Mouse (Mus musculus) cerebellum, adult 8-10 months (tissue): Measurements from ENCODE around the gene Rspry1.

Experiments used
- DNase-seq: peaks from one replicate; pipeline ENCODE4 v3.0.0; 2022

Rspry1 gene

DNA sequence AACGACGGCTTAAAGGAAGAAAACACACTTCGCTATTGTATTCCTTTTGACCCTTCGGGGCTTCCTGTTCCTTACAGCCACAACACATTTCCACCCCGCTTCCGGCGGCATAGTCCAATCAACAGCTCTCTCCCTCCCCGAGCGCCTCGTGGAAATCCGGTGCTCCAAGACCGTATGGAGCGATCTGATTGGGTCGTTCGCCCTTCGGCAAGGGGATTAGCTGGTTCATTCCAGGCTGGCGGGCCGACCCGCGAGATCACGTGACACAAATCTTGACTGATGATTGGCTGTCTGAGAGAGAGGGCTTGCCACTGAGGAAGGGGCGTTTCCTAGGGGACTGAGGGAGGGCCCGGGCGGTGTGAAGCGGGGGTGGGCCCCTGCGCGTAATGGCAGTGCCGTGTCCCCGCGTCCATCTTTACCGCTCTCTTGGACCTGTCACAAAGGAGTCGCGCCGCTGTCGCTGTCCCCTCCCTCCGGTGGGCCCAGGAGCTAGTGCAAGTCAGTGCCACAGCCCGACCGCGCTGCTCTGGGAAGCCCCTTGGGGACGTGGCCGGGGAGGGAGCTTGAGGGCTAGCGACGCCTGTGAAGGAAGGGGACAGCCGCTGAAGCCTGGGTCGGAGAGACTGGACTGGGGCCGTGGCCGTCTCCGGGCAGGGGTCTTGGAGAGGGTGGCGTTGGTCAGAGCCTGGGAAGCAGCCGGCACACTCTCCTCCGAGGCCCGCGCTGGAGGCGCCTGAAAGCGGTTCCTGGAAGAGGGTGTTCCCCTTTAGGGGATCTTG lies at the start of gene Rspry1, which contains the start of gene Fam192a:
Gene Rspry1, plus strand, starts transcription at position 331 of the 779 bp plus-strand sequence.
Gene Fam192a, minus strand, starts transcription at position 391 of the 779 bp plus-strand sequence.
- DNase-seq, result peak; percentile 100

DNA sequence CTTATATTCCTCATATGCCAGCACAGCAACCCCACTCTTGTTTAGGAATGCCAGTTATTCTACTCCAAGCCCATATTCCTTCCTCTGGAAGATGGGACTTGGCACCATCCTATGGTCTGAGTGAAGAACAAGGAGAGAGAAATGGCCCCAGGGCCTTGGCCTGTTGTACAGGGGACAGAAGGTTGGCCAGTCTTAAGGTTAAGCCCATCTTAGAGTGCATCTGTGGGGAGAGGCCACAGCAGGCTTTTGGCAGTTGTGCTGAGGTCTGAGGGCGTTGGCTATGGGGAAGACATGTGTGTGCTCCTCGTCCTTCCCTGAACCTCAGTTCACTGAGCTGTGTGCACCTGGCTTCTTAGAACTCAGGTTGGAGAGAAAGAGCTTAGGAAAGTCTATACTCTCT lies 49.0 kb upstream of the Rspry1 start:
- no peak for DNase-seq

DNA sequence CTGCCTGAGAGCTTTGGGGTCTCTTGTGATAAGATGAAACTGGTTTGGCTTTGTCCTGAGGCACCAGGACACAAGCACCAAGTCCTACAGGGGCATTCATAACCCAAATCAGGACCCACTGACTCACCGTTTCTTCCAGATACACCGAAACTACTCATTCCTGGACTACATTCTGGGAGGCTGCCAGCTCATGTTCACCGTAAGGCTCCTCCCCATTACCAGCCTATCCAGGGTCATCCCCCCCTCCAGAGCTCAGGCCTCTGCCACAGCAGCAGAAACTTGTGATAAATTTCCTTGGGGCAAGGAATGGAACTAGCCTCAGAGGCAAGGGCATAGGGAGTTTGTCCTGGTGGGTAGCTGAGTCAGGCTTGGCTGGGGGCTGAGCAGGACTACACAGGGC lies 44.5 kb upstream of the Rspry1 start:
- DNase-seq, result no peak

DNA sequence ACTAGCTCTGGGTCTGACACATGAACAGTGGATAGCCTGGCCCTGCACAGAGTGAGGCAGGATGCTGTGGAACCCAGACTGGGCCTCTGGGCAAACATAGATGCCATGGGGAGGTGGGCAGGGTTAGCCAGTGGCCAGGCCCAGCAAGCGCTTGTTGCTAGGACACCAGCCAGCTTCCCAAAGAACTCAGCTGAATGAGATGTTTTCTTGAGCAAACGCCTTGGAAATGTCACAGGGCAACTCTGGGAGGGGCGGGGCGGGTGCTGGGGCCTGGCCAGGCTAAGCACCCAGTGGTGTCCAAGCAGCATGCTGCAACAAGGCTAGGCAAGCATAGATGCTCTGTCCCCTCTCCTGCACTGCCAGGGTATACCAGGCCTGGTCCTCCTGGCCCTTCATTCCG lies 40.5 kb upstream of the Rspry1 start:
- no peak for DNase-seq

DNA sequence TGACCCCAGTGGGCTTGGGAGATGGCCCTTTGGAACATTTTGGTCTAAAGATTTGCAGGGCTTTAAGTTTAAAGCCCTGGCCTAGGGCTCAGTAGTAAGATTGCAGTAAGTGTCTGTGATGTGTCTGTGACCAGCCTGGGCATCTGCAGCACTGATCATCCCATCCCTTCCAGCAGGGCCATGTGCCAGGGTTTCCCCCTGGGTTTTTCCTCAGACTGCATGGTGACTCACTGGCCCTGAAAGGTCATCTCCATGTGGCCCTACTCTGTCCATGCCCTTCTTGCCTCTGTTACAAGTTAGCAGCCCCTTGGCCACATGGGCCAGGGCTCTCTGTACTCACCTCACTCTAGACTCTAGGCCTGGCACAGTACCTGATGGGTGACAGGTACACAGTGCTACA lies 37.3 kb upstream of the Rspry1 start:
- DNase-seq, result no peak

DNA sequence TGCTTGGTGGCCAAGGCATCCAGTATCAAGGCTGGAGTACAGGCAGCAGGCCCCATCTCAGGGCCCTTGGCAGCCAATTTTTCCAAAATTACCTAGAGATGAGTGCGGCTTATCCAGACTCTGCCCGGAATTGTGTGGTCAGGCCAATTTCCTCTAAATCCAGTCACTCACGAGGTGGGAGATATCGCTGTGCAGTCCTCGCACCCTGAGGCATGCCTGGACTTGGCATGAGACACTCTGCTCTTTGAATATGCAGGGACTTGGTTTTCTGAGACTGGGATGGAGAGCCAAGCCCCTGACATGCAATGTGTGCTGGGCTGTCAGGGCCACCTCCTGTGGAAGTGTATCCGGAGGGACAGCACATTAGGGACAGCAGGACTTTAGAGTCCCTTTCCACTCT lies 35.7 kb upstream of the Rspry1 start:
- DNase-seq, result no peak

DNA sequence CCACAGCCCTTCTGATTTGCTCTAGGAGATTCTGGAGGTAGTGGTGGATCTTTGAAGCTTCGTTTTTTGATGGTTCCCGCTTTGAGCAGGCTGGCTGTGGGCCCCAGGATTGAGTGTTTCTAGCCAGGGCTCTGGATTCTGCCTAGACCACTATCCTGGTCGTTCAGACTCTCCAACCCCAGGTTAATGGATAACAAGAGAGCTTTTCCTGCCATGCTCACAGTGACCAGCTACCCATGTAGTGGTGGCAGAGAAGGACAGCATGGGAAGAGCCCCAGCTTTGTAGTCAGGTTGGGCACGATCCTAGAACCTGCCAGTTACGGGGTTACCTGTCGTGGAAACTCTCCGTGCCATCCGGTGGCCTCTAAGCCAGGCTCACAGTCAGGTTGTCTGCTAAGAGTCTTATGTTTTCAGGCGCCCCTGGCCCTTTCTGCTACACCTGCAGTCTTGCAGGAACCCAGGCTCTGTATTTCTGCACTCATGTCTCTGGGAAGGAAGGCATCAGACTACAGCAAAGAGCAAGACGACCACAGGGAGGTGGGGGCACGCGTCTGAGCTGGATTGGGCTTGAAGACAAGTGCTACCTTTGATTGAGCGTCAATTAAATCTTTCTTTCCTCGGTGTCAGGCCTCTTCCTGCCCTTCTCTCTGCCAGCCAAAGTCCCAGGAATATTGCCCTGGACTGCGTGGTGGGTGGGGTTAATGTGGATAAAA lies 35.1 kb upstream of the Rspry1 start:
- no peak for DNase-seq

DNA sequence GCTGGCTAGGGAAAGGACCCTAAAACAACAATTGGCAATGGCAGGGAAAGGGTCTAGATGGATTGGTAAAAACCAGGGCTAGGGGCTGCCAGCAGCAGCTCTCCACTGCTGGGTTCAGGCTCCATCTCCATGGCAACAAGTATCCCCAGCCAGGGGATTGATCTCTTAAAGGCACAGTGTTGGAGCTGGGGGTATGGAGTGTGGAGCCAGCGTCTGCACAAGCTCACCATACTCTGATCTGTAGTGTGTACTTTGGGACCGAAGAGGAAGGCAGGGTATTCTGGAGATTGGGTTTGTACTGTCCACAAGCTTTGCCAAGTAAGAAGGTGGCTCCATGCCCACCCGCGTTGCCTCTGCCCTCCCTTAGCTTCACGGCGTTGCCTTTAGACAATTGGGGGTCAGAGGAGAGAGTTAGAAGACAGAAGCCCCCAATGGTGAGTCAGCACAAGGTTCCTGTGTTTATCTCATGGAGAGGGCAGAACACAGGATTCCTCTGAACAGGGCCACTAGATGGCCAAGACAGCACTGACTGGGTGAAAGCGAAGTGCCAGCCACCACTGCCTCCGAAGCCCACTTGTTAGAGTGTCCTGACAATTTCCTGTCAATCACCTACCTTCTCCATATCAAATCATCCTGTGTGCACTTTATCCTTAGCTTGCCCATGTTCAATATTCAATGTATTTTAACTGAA lies 34.4 kb upstream of the Rspry1 start:
- no peak for DNase-seq

DNA sequence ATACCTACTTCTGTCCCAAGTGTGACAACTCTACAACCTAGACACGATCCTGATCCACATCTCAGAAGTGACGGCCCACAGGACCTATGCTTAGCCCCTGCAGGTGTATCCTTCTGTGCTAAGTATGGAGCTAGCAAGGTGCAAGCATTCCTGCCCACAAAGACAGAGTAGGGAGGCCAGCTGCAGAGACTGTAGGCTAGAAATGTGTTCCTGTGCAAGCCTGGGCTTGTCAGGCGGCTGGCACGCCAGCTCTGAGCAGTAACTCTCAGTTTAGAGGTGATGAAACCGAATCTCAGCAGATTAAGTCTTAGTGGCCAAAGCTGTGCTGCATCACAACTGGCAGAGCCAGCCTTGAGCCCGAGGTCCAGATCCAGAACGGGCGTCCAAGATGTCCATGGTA lies 33.6 kb upstream of the Rspry1 start:
- DNase-seq, result no peak

DNA sequence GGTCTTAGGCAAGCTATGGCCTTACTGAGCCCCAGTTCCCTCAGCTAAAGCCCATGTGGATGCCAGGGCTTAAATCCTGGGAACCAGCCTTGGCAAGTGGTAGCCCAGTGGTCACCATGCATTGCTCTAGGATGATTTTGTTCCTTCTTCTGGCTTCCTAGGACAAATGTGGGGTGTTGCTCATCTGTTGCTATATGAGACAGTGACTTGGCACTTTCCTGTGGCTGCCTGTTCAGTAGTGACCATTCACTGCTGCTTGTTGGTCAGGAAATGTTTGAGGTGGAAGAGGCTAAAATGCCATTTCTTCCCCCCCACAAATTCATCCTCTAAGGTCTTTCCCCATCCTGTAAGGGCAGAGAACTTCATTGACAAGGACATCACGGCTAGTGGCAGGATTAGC lies 32.3 kb upstream of the Rspry1 start:
- DNase-seq, result no peak

DNA sequence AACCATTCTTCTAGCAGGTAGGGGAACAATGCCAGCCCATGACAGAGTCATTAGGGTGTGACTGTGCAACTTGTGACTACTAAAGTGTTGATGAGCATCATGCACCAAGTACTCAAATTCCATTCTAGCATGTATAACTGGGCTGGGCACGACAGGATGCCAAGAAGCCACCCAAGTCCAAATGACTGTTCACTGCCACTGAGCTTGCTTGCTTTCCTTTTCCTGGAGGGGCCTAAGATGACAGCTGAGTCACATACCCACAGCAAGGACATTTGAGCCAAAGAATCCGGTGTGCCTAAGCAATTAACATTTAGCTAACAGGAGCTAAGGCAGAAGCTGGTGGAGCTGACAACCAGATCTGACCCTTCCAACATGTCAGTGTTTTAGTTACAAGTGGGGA lies 29.8 kb upstream of the Rspry1 start:
- DNase-seq, result no peak

DNA sequence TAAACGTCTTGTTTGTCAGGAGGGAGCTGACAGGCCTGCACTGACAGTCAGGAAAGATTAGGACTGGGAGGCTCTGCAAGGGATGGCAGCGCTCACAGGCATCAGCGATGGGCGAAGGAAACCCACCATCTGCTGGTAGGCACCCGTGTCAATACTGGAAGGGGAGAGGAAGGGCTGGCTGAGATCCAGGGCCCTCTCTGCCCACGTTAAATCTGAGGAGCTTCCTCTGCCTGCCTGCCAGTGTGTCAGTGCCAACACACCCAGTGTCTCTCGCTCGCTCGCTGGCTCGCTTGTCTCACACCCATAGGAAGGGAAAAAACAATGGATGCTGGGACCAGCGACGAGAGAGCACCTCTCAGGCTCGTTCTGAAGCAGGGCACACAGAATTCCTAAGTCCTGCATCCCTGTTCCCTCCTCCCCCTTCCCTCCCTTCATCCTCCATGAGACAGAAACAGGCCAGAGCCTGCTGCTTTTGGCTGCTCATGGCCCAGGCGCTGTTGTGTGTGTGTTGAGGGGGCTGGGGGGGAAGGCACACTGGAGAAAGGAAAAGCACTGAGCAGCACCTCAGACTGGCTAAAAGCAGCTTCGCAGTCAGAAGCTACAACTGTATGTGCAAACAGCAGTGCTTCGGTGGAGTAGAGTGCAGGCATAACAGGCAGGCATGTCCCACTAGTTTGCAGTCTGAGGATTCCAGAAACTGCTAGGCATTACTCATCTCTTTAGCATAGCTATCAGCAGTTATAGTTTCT lies 27.4 kb upstream of the Rspry1 start:
- DNase-seq, result peak; percentile 45

DNA sequence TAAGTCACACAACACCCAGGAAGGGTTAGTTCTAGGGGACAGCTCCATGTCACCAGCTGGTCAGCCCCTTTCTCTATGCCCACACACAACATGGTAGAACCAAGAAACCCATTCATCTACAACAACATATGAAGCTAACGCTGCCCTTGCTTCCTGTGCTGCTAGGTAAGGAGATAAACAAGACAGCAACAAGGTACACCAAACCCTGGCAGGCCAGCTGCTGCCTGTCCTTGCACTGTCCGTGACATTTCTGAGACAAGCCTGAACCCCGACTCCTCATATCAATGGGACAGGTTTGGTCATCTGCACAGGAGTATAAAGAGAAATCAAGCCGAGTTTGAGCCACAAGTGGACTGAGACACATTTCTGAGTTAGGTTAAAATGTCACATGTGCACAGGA lies 26.6 kb upstream of the Rspry1 start:
- no peak for DNase-seq

DNA sequence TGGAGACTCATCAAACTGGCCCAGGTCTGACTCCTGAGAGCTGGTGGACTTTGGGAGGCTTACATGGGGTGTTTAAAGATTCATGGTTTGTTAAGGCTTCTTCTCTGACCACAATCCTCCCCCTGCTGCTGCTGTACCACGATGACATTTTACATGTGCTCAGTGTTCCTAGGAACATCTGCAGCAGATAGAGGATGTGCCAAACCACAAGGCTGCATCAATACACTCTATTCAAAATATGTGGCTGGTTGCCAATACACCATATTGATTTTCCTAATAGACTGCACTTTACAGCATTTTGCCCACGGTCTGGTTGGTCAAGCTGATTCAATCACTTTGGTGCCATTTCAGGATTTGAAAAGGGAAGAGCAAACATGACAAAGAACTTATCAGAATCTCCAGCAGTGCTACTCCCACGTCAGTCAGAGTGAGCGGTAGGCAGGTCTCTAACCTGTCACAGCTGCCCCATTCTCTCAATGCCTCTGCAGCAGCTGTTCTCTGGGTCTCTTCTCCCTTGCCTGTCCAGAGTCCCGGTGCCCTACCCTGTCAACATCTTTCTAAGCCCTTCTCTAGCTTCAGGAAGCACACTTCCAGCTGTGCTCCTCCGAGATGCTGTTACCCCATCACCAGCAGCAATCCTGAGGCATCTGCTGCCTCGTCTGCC lies 19.8 kb upstream of the Rspry1 start:
- no peak for DNase-seq

DNA sequence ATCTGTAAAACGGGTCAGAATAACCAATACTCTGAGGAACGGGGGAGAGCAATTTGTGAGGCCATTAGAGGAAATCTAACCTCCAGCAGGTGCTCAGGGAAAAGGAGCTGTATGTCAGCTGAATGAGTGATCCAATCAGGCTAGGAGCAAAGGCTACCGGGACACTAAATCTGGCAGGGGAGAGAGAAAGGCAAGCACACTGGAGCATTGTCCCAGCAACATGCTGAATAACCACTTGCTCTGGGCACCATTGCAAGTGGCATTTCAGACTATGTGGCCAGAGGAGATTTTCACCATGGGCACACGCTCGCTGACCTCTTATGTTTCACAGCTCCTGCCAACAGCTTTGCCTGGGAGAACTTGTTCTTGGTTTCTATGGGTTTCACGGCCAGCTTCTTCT lies 19.2 kb upstream of the Rspry1 start:
- DNase-seq, result no peak

DNA sequence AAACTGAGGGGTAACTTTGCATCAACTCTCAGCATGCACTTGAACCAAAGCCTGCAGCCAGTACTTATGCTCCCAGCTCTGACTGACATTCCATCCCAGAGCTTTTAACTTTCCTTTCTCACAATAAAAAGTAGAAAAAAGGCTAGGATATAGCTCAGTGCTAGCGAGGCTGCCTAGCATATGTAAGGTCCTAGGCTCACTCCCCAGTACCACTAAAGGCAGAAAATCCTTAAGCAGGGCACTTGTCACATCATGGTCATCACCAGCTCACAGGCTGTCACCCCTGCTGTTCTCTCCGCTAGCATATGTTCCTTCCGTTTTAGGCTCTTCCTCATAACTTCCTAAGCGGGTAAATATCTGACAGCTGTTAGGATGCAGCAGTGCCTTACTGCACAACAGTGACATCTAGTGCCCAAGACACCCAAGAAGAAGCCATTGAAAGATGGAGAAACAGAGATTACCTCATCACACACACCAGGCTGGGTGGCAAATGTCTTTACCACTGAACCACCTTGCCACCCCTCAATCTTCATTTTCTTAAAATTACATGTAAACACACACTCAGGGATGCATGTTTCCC lies 17.4 kb upstream of the Rspry1 start:
- DNase-seq, result no peak

DNA sequence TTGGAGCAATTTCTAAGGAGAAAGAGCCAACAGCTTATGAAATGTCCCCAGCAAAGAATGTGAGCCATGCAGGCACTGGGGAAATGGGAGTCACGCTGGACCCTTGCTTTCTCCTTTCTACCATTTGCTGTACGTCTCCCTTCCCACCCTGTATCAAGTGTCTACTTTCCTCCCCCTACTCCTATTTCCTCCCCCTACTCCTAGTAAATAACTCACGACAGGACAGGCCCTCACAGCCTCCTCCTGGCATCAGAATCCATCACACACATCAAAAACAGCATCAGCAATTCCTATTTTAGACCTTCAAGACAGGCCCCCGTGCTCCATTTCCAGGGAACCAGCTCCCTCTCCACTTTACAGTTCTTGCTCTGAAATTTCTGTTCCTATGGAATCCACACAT lies 10.0 kb upstream of the Rspry1 start:
- DNase-seq, result no peak

DNA sequence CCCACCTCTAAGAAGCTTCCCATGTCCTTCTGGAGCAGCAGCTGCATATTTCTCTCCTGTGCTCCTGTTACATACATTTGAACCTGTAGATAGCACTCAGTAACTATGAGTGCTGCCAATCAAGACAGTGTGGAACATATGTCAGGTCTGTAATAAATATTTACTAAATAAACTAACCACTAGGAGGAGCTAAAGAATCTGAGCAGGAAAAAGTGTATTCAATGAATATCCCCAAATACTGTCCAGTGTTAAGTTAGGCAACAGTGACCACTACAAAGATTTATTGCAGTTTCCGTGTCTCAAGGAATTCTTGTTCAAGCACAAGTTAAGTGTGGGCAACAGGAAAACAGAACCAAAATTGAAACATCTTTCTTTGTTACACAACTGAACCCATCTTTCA lies 7.5 kb upstream of the Rspry1 start:
- no peak for DNase-seq

DNA sequence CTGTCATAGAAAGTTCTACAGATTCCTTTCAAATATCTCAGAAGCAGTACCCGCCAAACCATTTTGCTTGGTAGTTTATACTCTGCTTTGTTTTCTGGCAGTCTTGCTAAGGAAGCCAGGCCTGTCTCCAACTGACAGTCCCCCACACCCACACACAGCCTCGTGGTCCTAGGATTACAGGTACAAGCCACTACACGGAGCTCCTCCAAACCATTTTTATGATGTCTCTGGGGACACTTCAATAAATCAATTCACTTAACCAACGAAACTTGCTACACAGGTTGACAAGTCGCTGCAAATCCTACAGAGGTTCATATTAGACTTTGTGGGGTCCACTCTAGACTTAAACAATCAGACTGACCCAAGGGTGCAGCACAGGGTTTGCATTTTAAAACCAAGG lies 1.3 kb upstream of the Rspry1 start:
- no peak for DNase-seq

DNA sequence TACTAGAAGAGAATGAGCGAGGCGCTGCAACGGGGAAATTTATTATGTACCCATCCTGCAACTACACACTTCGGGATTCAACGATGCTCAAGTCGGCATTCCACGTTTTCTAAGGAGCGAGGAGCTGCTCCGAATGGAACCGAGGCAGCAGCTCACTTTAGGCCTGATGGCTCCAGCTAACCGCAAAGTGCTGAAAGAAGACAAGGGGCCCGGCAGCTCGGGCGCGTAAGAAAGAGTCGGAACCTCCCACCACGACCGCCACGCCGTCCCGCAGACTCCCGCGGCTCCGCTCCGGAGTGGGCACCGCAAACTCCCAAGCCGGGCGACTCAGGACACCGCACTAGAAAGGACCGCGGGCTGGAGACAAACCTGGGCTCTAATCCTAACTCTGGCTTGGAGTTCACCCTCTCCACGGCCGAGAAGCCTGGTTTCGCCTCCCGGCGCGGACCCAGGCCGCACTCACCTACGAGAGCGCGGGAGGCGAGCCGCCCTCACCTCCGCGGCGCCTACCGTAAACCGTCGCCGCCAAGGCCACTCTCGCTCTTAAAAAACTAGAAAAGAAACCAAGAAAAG lies 617 bp upstream of the Rspry1 start:
- DNase-seq, result no peak

DNA sequence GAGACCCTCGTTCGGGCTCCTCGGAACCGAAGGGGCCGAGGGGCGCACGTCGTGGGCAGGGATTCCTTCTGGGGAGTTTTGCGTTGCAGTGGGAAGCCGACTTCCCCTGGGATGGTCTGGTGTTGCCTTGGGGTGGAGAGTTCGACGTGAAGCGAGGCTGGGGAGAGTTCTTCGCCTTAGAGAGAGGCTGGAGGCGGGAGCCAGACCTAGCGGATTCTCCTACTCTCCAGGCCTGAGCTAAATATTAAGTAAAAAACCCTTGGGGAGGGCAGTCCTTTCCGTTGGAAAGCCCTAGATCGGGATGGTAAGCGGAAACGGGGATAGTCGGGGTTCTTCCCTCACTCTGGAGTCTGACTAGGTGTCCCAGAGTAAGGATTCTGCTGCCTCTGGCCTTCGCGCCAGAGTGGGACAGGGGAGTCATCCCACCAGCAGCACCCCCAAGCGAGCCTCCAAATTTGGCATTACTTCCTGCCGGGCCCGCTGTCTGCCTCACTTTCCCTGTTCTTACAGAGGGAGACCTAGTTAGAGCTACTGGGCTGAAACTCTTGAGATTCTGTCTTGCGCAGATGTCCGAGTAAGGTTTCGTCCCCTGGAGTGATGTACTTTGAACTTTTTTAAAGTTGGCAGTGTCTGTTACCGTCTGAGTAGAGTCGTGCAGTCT lies 864 bp downstream of the Rspry1 start:
- DNase-seq, result peak; percentile 15
